Mouse (Mus musculus) hematopoietic multipotent progenitor cell, adult 10-12 weeks (in vitro differentiated cells): Measurements from ENCODE around the gene Yy1. TPM values are rescaled to one million over a fixed set of nuclear protein-coding genes. Genes with fewer than 3 reads are reported as not detected.

ENCODE experiments used
- polyA plus RNA-seq: library from polyadenylated mRNA; stranded (reverse); fragments of >175 nt; gene quantifications from 2 replicates; pipeline ENCODE4 v1.2.3, GENCODE M21; 2012; ENCODE audit warnings: low replicate concordance

Yy1 gene
- polyA plus RNA-seq = 28.8 and 46.4 TPM in 2 replicates

DNA sequence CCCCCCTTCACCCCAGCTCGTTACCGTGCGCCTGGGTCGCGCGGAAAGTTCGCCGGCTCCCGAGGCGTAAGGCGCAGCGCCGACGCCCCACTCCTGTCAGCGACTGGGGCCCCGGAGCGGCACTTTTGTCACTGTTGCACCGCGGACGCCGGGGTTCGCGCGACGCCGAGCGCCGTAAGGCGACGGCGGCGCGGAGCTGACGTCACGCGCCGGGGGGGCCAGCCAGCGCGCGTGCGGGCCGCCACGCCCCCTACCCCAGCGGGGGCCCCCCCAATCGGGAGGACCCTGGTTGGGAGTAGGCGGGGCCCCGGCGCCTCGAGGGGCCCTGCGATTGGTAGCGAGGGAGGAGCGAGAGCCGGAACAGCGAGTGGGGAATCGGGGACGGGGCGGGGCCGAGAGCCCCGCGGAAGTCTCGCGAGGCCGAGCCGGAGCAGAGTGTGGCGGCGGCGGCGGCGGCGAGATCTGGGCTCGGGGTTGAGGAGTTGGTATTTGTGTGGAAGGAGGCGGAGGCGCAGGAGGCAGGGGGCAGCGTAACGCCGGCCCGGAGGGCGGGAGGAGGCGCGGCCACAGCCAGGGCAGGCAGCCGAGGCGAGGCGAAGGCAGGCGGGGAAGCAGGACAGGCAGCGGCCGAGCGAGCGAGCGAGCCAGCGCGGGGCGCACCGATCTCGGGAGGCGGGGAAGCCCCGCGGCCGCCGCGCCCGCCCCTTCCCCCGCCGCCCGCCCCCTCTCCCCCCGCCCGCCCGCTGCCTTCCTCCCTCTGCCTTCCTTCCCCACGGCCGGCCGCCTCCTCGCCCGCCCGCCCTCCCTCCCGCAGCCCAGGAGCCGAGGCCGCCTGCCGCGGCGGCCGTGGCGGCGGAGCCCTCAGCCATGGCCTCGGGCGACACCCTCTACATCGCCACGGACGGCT is at the start of gene Yy1:
TSS of gene Yy1 (plus strand) at position 428 of the 907 bp plus-strand sequence.

GRCm38 (mm10) chr12:108835840-108836409 is 43.2 kb downstream of the Yy1 start, which contains the start of the genes Slc25a29 and Slc25a47:
Gene Slc25a29 (minus strand): TSS chr12:108835883.
Gene Slc25a47 (plus strand): TSS chr12:108836046.

Other genes starting within 250 kb of the Yy1 start
- 421 and 611 TPM in 2 replicates for gene Evl, start 238.3 kb upstream of the Yy1 start, polyA plus RNA-seq
- 0.14 TPM in 1 of 2 replicates, not detected in the other for gene Degs2, start 90.7 kb upstream of the Yy1 start, polyA plus RNA-seq
- gene Slc25a29, start 42.9 kb downstream of the Yy1 start, polyA plus RNA-seq = 3.4 and 5.8 TPM in 2 replicates
- gene Slc25a47, start 43.1 kb downstream of the Yy1 start, polyA plus RNA-seq = 0.91 and 1.4 TPM in 2 replicates
- gene Wdr25, start 100.7 kb downstream of the Yy1 start, polyA plus RNA-seq = 2.8 and 6.8 TPM in 2 replicates
- gene Wars, start 101.2 kb downstream of the Yy1 start, polyA plus RNA-seq = 9.3 and 42.9 TPM in 2 replicates